Mouse (Mus musculus): Measurements from ENCODE around the gene Map2k7. TPM values are rescaled to one million over a fixed set of nuclear protein-coding genes. Genes with fewer than 3 reads are reported as not detected.

The Map2k7 gene
- polyA plus RNA-seq, 1 experiment from 2014 or later = 30.8 TPM

DNA sequence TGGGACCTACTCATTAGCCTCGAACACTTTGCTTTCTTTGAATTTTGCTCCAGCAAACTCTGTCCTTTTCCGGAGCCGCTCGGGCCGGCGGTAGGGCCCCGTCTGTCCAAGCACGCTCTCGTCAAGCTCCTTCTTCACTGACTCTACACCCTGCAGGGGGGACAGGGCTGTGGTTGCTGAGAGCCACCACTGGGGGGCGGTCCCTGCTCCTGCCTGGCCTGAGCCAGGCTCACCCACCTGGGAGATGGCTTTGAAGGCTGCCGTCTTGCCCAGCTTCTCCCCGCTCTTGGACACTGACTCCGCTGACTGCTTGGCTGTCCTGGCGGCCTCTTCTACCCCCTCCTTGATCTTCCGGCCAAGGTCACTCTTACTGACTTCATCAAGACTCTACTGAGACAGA, 29.1 kb downstream of the Map2k7 start:
- H3K9ac ChIP-seq = no peak overlapping the region
- no peak for ATAC-seq (ENCODE audit: low FRiP score)
- H3K4me2 ChIP-seq = no peak overlapping the region
- no peaks in the 10 kb centered on the region for H3K4me1 ChIP-seq (replicated peaks)
- no peaks in the 10 kb centered on the region for H3K27me3 ChIP-seq
- 72% methylated on average over 15 of the region's 15 CpGs for WGBS
- H3K4me3 ChIP-seq = no peak overlapping the region
- H3K9me3 ChIP-seq = no peaks in the 10 kb centered on the region
- no peak overlapping the region for H3K27ac ChIP-seq
- peaks cover 89% of the 10 kb centered on the region for H3K36me3 ChIP-seq

DNA sequence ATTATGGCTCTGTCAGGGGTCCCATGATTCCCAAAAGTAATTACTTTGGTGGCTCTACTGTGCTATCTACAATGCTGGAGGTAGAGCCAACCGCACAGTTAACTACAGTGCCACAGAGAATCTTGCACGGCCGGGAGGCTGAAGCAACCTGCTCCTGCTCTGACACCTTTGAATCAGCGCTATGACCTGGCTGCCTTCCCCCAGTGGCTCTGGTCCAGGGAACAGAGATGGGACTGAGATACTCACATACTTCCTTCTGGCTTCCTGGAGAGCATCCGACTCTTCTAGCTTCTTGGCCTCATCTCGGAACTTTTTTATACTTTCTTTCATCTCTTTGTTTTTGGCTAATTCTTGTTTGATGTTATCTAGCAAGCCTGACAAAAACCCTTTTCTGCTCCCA, 31.1 kb downstream of the Map2k7 start:
- Histone ChIP-seq H3K4me3 (no peak overlapping the region), H3K4me2 (no peak overlapping the region), H3K27me3 (no peaks in the 10 kb centered on the region), H3K27ac (no peak overlapping the region), H3K9me3 (no peaks in the 10 kb centered on the region), H3K9ac (no peak overlapping the region), H3K36me3 (peaks cover 80% of the 10 kb centered on the region), H3K4me1 (replicated peaks) (peaks cover 6% of the 10 kb centered on the region; the same call in 1 of the 2 replicates)
- 93% methylated on average over 6 of the region's 6 CpGs for WGBS
- no peak for ATAC-seq (ENCODE audit: low FRiP score)

DNA sequence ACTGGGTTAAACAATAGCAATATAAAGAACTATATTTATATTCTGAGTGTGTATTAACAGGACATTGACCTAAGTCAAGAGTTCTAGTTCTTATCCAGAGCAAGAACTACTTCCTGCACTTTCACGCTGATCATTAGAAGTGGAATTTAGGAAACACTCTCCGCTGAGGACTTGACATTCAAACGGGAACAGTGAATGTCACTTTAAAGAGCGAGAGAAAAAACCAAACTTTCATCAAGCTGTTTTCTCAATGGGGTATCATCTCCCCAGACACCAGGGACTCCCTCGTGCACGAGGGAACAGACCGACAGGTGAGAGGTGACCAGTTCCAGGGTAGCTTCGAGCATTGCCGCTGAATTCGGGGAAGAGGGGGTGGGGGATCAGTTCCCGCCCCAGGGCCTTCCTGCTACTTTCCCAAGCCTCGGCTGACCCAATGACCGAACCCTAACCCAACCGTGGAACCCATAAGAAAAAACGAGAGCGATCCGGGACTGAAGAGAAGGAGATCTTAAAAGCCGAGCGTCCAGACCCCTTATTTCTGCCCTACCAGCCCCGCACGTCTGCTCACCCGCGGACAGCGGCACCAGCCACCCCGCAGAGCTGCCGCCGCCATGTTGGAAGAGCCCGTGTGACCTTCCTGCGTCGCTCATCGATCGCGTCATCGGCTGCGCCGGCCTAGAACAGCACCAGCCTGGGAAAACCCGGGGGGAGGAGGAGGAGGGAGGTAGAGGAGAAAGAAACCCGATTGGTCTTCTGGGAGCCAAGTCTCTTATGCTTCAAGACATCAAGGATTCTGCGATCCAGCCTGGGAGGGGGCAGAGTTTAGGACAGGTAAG, 37.0 kb downstream of the Map2k7 start, which contains the start of gene Timm44:
Gene Timm44 (minus strand): TSS at position 639 of the 836 bp plus-strand sequence.
- H3K9ac ChIP-seq = peak within 1 kb of the TSS; percentile 86
- no peaks in the 10 kb centered on the region for H3K9me3 ChIP-seq
- H3K27ac ChIP-seq = peak within 1 kb of the TSS; percentile 89
- WGBS = under 1% methylated on average over 39 of the region's 39 CpGs
- H3K4me3 ChIP-seq = peak within 1 kb of the TSS; percentile 75
- peaks cover 23% of the 10 kb centered on the region for H3K36me3 ChIP-seq
- H3K4me2 ChIP-seq = peak within 1 kb of the TSS; percentile 76
- H3K27me3 ChIP-seq = no peaks in the 10 kb centered on the region
- peaks cover 16% of the 10 kb centered on the region for H3K4me1 ChIP-seq (replicated peaks)
- peak; percentile 96 for ATAC-seq (ENCODE audit: low FRiP score)

DNA sequence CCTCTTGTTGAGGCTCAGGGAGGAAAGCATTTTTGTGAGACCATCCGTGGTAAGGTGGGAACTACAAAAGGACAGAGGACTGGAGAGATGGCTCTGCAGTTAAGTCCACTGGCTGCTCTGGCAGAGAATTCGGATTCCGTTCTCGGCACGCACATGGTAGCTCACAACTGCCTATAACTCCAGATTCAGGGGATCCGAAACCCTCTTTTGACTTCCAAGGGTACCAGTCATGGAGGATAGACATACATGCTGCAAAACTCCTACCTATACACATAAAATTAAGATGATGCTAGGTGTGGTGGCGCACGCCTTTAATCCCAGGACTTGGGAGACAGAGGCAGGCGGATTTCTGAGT, 37.5 kb downstream of the Map2k7 start:
- ATAC-seq (ENCODE audit: low FRiP score) = no peak
- WGBS = 28% methylated on average over 9 of the region's 9 CpGs
- Histone ChIP-seq H3K9ac (peak overlapping the region; percentile 86), H3K36me3 (peaks cover 23% of the 10 kb centered on the region), H3K27me3 (no peaks in the 10 kb centered on the region), H3K9me3 (no peaks in the 10 kb centered on the region), H3K27ac (peak overlapping the region; percentile 89), H3K4me2 (peak overlapping the region; percentile 76), H3K4me1 (replicated peaks) (peaks cover 16% of the 10 kb centered on the region), H3K4me3 (peak overlapping the region; percentile 75)

DNA sequence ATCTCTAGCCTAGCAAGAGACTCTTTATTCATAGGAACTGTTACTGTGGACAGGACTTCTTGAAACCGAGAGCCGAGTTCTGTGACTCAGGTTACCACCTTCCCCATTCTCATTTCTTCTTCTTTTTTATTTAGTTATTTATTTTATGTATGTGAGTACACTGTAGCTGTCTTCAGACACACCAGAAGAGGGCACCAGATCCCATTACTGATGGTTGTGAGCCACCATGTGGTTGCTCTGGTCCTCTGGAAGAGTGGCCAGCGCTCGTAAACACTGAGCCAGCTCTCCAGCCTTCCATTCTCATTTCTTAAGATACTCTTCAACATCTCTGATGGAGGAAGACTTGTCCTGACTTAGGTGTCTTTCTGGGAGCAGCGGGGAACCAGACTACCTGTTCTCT, 54.2 kb downstream of the Map2k7 start:
- whole genome bisulfite sequencing = 92% methylated on average over 5 of the region's 5 CpGs
- no peak for ATAC-seq (ENCODE audit: low FRiP score)
- peaks cover 77% of the 10 kb centered on the region for H3K36me3 ChIP-seq

More for the DNA sequence above, 54.2 kb downstream of the Map2k7 start:
- Histone ChIP-seq H3K9ac (no peak overlapping the region), H3K27ac (no peak overlapping the region), H3K27me3 (no peaks in the 10 kb centered on the region), H3K4me3 (no peak overlapping the region), H3K4me1 (replicated peaks) (no peaks in the 10 kb centered on the region), H3K4me2 (no peak overlapping the region), H3K9me3 (no peaks in the 10 kb centered on the region)

Other genes starting within 250 kb of the Map2k7 start
- gene Cd209f, start 132.9 kb upstream of the Map2k7 start, polyA plus RNA-seq (2015; fragmentation: Nextera tagmentation; extraction: Ambion mirVana) = not detected in 2 replicates
- gene Cd209g, start 104.6 kb upstream of the Map2k7 start, polyA plus RNA-seq (2015; fragmentation: Nextera tagmentation; extraction: Ambion mirVana) = not detected in 2 replicates
- 93.5 and 93.7 TPM in 2 replicates for gene Evi5l, start 72.2 kb upstream of the Map2k7 start, polyA plus RNA-seq (2015; fragmentation: Nextera tagmentation; extraction: Ambion mirVana)
- 40.2 and 47.7 TPM in 2 replicates for gene Prr36, start 21.3 kb upstream of the Map2k7 start, polyA plus RNA-seq (2015; fragmentation: Nextera tagmentation; extraction: Ambion mirVana)
- not detected in 2 replicates for gene Lrrc8e, start 11.9 kb upstream of the Map2k7 start, polyA plus RNA-seq (2015; fragmentation: Nextera tagmentation; extraction: Ambion mirVana)
- 1.00 and 1.7 TPM in 2 replicates for gene Gm49320, start 125 bp downstream of the Map2k7 start, polyA plus RNA-seq (2015; fragmentation: Nextera tagmentation; extraction: Ambion mirVana)
- gene Tgfbr3l, start 9.5 kb downstream of the Map2k7 start, polyA plus RNA-seq (2015; fragmentation: Nextera tagmentation; extraction: Ambion mirVana) = 5.0 and 5.2 TPM in 2 replicates
- gene Snapc2, start 14.3 kb downstream of the Map2k7 start, polyA plus RNA-seq (2015; fragmentation: Nextera tagmentation; extraction: Ambion mirVana) = 62.1 and 65.2 TPM in 2 replicates
- gene Ctxn1, start 20.5 kb downstream of the Map2k7 start, polyA plus RNA-seq (2015; fragmentation: Nextera tagmentation; extraction: Ambion mirVana) = 281 and 287 TPM in 2 replicates
- gene Timm44, start 37.2 kb downstream of the Map2k7 start, polyA plus RNA-seq (2015; fragmentation: Nextera tagmentation; extraction: Ambion mirVana) = 41.5 and 42.6 TPM in 2 replicates
- gene Ccl25, start 86.5 kb downstream of the Map2k7 start, polyA plus RNA-seq (2015; fragmentation: Nextera tagmentation; extraction: Ambion mirVana) = 22.3 and 24.9 TPM in 2 replicates
- gene Elavl1, start 86.7 kb downstream of the Map2k7 start, polyA plus RNA-seq (2015; fragmentation: Nextera tagmentation; extraction: Ambion mirVana) = 121 and 127 TPM in 2 replicates

Measured in hindbrain, embryonic 13.5 days (tissue).